Mouse (Mus musculus) ES-E14 (cell line): Measurements from ENCODE around the gene Nudt22. TPM values are rescaled to one million over a fixed set of nuclear protein-coding genes. Genes with fewer than 3 reads are reported as not detected.

Experiments used
- DNase-seq: peaks from one replicate; pipeline ENCODE4 v3.0.0-alpha.2; 2013; ENCODE audit warnings: low read depth, low spot score
- H3K27ac ChIP-seq: 2 replicates; pipeline ENCODE4 v1.5.1; 2012; ENCODE audit warnings: low read depth, mild to moderate bottlenecking, low read length, moderate library complexity, mixed read lengths; ENCODE audit not compliant: poor library complexity, insufficient read depth, severe bottlenecking
- H3K36me3 ChIP-seq: 2 replicates; pipeline ENCODE4 v1.6.1; 2012; ENCODE audit warnings: mild to moderate bottlenecking, low read length, moderate library complexity, mixed read lengths; ENCODE audit not compliant: control insufficient read depth, poor library complexity, insufficient read depth, severe bottlenecking
- H3K4me1 ChIP-seq, 2 experiments: fragments of 150-350 bp in 1 of 2; sonication (generic) in 1 of 2; 2 replicates each; pipeline ENCODE4 v1.6.1; 2012; ENCODE audit warnings: low read length in 2 of 2, mild to moderate bottlenecking in 1 of 2, mixed read lengths in 1 of 2; ENCODE audit not compliant: control insufficient read depth in 2 of 2, insufficient read depth in 2 of 2, poor library complexity in 1 of 2
- H3K4me3 ChIP-seq, 2 experiments: fragments of 150-350 bp in 1 of 2; sonication (generic) in 1 of 2; 2 replicates each; pipeline ENCODE4 v1.5.1; 2012; ENCODE audit warnings: low read length in 2 of 2, low read depth in 1 of 2, mild to moderate bottlenecking in 1 of 2, mixed read lengths in 1 of 2; ENCODE audit not compliant: insufficient read depth in 1 of 2, poor library complexity in 1 of 2, severe bottlenecking in 1 of 2
- H3K9ac ChIP-seq: 2 replicates; pipeline ENCODE4 v1.6.1; 2012; ENCODE audit warnings: low read depth, mild to moderate bottlenecking, low read length, mixed read lengths; ENCODE audit not compliant: poor library complexity, insufficient read depth, severe bottlenecking
- H3K9me3 ChIP-seq: fragments of 150-350 bp; sonication (generic); 2 replicates; pipeline ENCODE4 v1.6.1; 2012; ENCODE audit warnings: low read depth, mild to moderate bottlenecking, low read length; ENCODE audit not compliant: control insufficient read depth, insufficient read depth
- CHD2 ChIP-seq: IDR thresholded peaks from 2 replicates; pipeline ENCODE4 v1.6.1; 2014; ENCODE audit warnings: mild to moderate bottlenecking, low read depth, low read length, inconsistent platforms
- HCFC1 ChIP-seq: IDR thresholded peaks from 2 replicates; pipeline ENCODE4 v1.6.1; 2012; ENCODE audit warnings: low read length, inconsistent platforms, borderline replicate concordance; ENCODE audit not compliant: insufficient read depth
- MAFK ChIP-seq: IDR thresholded peaks from 2 replicates; pipeline ENCODE4 v1.6.1; 2014; ENCODE audit warnings: mild to moderate bottlenecking, low read depth, low read length, inconsistent platforms; ENCODE audit not compliant: insufficient read depth
- ZC3H11A ChIP-seq: IDR thresholded peaks from 2 replicates; pipeline ENCODE4 v1.6.1; 2012; ENCODE audit warnings: low read depth, mild to moderate bottlenecking, inconsistent platforms, low read length, borderline replicate concordance
- ZNF384 ChIP-seq: IDR thresholded peaks from 2 replicates; pipeline ENCODE4 v1.6.1; 2012; ENCODE audit warnings: low read depth, low read length, inconsistent platforms
- in situ Hi-C, 2 experiments: fragments of 600-800 bp; cut with MboI; formaldehyde crosslinking; loops; one replicate each; pipeline ENCODE4 v1.15.1; 2025; ENCODE audit warnings: low sequenced_read_pairs in 2 of 2, inconsistent platforms in 1 of 2; ENCODE audit not compliant: unreplicated experiment in 2 of 2
- total RNA-seq: library from RNA; depleted of rRNA; stranded (reverse); fragments of 300-350 nt; gene quantifications from 2 replicates; pipeline ENCODE4 v1.2.3, GENCODE M21; 2012; rRNA removed

The Nudt22 gene
- total RNA-seq, 1 experiment, result 12.7 TPM

DNA sequence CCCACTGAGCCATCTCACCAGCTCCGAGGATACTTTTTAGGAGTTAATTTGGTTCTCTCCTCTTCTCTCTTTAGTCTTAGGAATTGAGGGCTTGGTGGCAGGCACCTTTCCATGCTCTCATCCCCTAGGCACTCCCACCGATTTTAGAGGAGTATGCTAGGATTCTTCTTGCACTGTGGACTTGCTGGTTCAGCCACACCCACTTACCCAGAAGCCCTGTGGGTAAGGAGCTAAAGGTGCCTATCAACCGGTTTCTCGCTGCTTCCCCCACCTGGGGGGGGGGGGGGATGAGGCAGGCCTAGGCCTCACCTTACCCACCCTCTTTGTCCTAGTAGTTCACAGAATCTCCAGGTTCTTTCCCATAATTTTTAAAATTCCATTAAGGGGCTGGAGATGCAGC, 48.2 kb downstream of the Nudt22 start:
- Histone ChIP-seq H3K4me1 (peaks cover 0 to 18% of the 10 kb centered on the region in 2 experiments; a peak in 3 of 4 replicates), H3K36me3 (no peaks in the 10 kb centered on the region; the same call in 1 of the 2 replicates), H3K4me3 (no peak overlapping the region), H3K9me3 (no peaks in the 10 kb centered on the region), H3K9ac (peak overlapping the region; percentile 48; the same call in 1 of the 2 replicates), H3K27ac (peak overlapping the region; percentile 57; the same call in 1 of the 2 replicates)
- TF ChIP-seq CHD2, result no peak
- no peak for TF ChIP-seq MAFK
- TF ChIP-seq ZNF384, result no peak
- no peak for TF ChIP-seq ZC3H11A
- no peak for TF ChIP-seq HCFC1
- in situ Hi-C loops, result no loop called here
- DNase-seq, result no peak

DNA sequence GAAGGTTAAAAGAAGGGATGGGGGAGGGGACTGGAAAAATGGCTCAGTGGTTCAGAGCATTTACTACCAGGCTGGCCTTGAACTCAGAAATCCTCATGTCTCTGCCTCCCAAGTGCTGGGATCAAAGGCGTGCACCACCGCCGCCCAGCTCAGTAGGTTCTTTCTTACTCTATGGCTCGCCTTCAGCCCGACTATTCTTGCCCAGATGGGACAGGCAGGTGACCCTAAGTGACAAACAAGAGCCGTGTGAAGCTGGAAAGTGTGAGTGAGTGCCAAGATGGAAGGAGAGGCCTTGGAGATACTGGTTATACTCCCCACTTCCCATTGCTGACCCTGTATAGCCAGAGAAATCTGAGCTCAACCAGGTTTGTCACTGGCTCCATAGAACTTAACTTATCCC, 52.2 kb downstream of the Nudt22 start:
- Histone ChIP-seq H3K4me1 (peaks cover 0 to 16% of the 10 kb centered on the region in 2 experiments; a peak in 3 of 4 replicates), H3K9me3 (no peaks in the 10 kb centered on the region), H3K4me3 (no peak overlapping the region), H3K9ac (no peak overlapping the region; the same call in 1 of the 2 replicates), H3K27ac (no peak overlapping the region), H3K36me3 (no peaks in the 10 kb centered on the region)
- in situ Hi-C loops, result no loop called here
- TF ChIP-seq CHD2 (no peak), HCFC1 (no peak), MAFK (no peak), ZC3H11A (no peak), ZNF384 (no peak)
- no peak for DNase-seq

Other genes starting within 250 kb of the Nudt22 start
- gene Rps6ka4, start 155.5 kb downstream of the Nudt22 start, total RNA-seq, result 11.5 and 14.4 TPM in 2 replicates
- 2.7 and 3.5 TPM in 2 replicates for gene Ccdc88b, start 137.9 kb downstream of the Nudt22 start, total RNA-seq
- 90.7 and 105 TPM in 2 replicates for gene Trmt112, start 86.4 kb downstream of the Nudt22 start, total RNA-seq
- gene Prdx5, start 86.0 kb downstream of the Nudt22 start, total RNA-seq, result 51.6 and 59.0 TPM in 2 replicates
- gene Esrra, start 74.3 kb downstream of the Nudt22 start, total RNA-seq, result 23.1 and 30.1 TPM in 2 replicates
- 9.4 and 14.9 TPM in 2 replicates for gene Catsperz, start 70.7 kb downstream of the Nudt22 start, total RNA-seq
- 2.3 and 4.4 TPM in 2 replicates for gene Kcnk4, start 61.6 kb downstream of the Nudt22 start, total RNA-seq
- 16.3 and 22.9 TPM in 2 replicates for gene Bad, start 54.3 kb downstream of the Nudt22 start, total RNA-seq
- 23.2 and 23.7 TPM in 2 replicates for gene Gpr137, start 53.6 kb downstream of the Nudt22 start, total RNA-seq
- gene Ppp1r14b, start 21.1 kb downstream of the Nudt22 start, total RNA-seq, result 365 and 385 TPM in 2 replicates
- 42.3 and 55.1 TPM in 2 replicates for gene Plcb3, start 19.6 kb downstream of the Nudt22 start, total RNA-seq
- 51.0 and 64.0 TPM in 2 replicates for gene Fkbp2, start 15.6 kb downstream of the Nudt22 start, total RNA-seq
- gene Vegfb, start 8.5 kb downstream of the Nudt22 start, total RNA-seq, result 10.0 and 14.3 TPM in 2 replicates
- gene Dnajc4, start 3.5 kb downstream of the Nudt22 start, total RNA-seq, result 14.0 and 22.0 TPM in 2 replicates
- gene Trpt1, start within 50 bp of the Nudt22 start, total RNA-seq, result 5.0 and 6.9 TPM in 2 replicates
- 2.6 and 3.8 TPM in 2 replicates for gene Fermt3, start 23.4 kb upstream of the Nudt22 start, total RNA-seq
- 217 and 280 TPM in 2 replicates for gene Stip1, start 43.9 kb upstream of the Nudt22 start, total RNA-seq
- gene Macrod1, start 60.7 kb upstream of the Nudt22 start, total RNA-seq, result 1.4 and 3.5 TPM in 2 replicates
- 0.36 and 0.48 TPM in 2 replicates for gene Flrt1, start 109.6 kb upstream of the Nudt22 start, total RNA-seq
- gene Otub1, start 210.2 kb upstream of the Nudt22 start, total RNA-seq, result 117 and 123 TPM in 2 replicates
- gene Cox8a, start 221.5 kb upstream of the Nudt22 start, total RNA-seq, result 882 and 1,211 TPM in 2 replicates
- gene Naa40, start 245.1 kb upstream of the Nudt22 start, total RNA-seq, result 50.9 and 56.1 TPM in 2 replicates